Mouse (Mus musculus): ENCODE results near the gene Arhgap45. TPM values are rescaled to one million over a fixed set of nuclear protein-coding genes. Genes with fewer than 3 reads are reported as not detected.

Gene Arhgap45
- total and polyA plus RNA-seq, 2 experiments from 2014 or later = 1.7 to 2.3 TPM

- Histone ChIP-seq H3K27ac (ENCODE audit: low read depth, low read length) (peak overlapping the region; percentile 96), H3K4me2 (ENCODE audit: low read depth) (peak overlapping the region; percentile 93), H3K9me3 (ENCODE audit: low read length) (no peaks in the 10 kb centered on the region), H3K27me3 (ENCODE audit: insufficient read depth, low read length) (peaks cover 11% of the 10 kb centered on the region), H3K4me1 (ENCODE audit: insufficient read depth) (peaks cover 14% of the 10 kb centered on the region; the same call in 1 of the 2 replicates), H3K4me3 (ENCODE audit: low read depth, low read length) (peak overlapping the region; percentile 77), H3K9ac (peak overlapping the region; percentile 66), H3K36me3 (ENCODE audit: insufficient read depth) (peaks cover 13% of the 10 kb centered on the region)
- no peak for TF ChIP-seq CTCF (IDR thresholded peaks at IDR 0.05; ENCODE audit: low read depth)
- 74% methylated on average over 5 of the region's 5 CpGs for WGBS
- ATAC-seq = no peak
- DNase-seq = no peak
Measured at GRCm38 (mm10) chr10:79983205-79983604, 33.2 kb upstream of the Arhgap45 start.

GRCm38 (mm10) chr10:79983670-79984069 lies 32.8 kb upstream of the Arhgap45 start:
- DNase-seq (peak; percentile 73), ATAC-seq (no peak)
- Histone ChIP-seq H3K27me3 (ENCODE audit: insufficient read depth, low read length) (peaks cover 15% of the 10 kb centered on the region), H3K4me1 (ENCODE audit: insufficient read depth) (peaks cover 14% of the 10 kb centered on the region; the same call in 1 of the 2 replicates), H3K36me3 (ENCODE audit: insufficient read depth) (peaks cover 8% of the 10 kb centered on the region), H3K4me3 (ENCODE audit: low read depth, low read length) (peak overlapping the region; percentile 77), H3K27ac (ENCODE audit: low read depth, low read length) (peak overlapping the region; percentile 96), H3K9me3 (ENCODE audit: low read length) (no peaks in the 10 kb centered on the region), H3K9ac (peak overlapping the region; percentile 66), H3K4me2 (ENCODE audit: low read depth) (peak overlapping the region; percentile 93)
- WGBS = 3% methylated on average over 20 of the region's 21 CpGs
- no peak for TF ChIP-seq CTCF (IDR thresholded peaks at IDR 0.05; ENCODE audit: low read depth)

- H3K27ac ChIP-seq (ENCODE audit: low read depth, low read length) = peak within 1 kb of the TSS; percentile 96
- peak within 1 kb of the TSS; percentile 93 for H3K4me2 ChIP-seq (ENCODE audit: low read depth)
- DNase-seq = peak; percentile 94
- TF ChIP-seq CTCF (IDR thresholded peaks at IDR 0.05; ENCODE audit: low read depth) = peak; percentile 81
- peak within 1 kb of the TSS; percentile 66 for H3K9ac ChIP-seq
- no peaks in the 10 kb centered on the region for H3K9me3 ChIP-seq (ENCODE audit: low read length)
- 1% methylated on average over 41 of the region's 49 CpGs for WGBS
- H3K4me3 ChIP-seq (ENCODE audit: low read depth, low read length) = peak within 1 kb of the TSS; percentile 77
- peaks cover 2% of the 10 kb centered on the region for H3K36me3 ChIP-seq (ENCODE audit: insufficient read depth)
- ATAC-seq = peak; percentile 87
- peaks cover 22% of the 10 kb centered on the region for H3K27me3 ChIP-seq (ENCODE audit: insufficient read depth, low read length)
- H3K4me1 ChIP-seq (ENCODE audit: insufficient read depth) = peaks cover 14% of the 10 kb centered on the region; the same call in 1 of the 2 replicates
Measured at GRCm38 (mm10) chr10:79984195-79984816, 32.1 kb upstream of the Arhgap45 start, which contains the start of gene Tmem259. TSS of gene Tmem259 (minus strand) at chr10:79984330.

- Histone ChIP-seq H3K4me3 (ENCODE audit: low read depth, low read length) (peak overlapping the region; percentile 77), H3K9ac (peak overlapping the region; percentile 66), H3K4me1 (ENCODE audit: insufficient read depth) (peaks cover 14% of the 10 kb centered on the region; the same call in 1 of the 2 replicates), H3K9me3 (ENCODE audit: low read length) (no peaks in the 10 kb centered on the region), H3K27me3 (ENCODE audit: insufficient read depth, low read length) (peaks cover 27% of the 10 kb centered on the region), H3K4me2 (ENCODE audit: low read depth) (peak overlapping the region; percentile 93), H3K36me3 (ENCODE audit: insufficient read depth) (no peaks in the 10 kb centered on the region), H3K27ac (ENCODE audit: low read depth, low read length) (peak overlapping the region; percentile 96)
- peak; percentile 93 for ATAC-seq
- under 1% methylated on average over 22 of the region's 22 CpGs for WGBS
- DNase-seq = peak; percentile 98
- no peak for TF ChIP-seq CTCF (IDR thresholded peaks at IDR 0.05; ENCODE audit: low read depth)
Measured at GRCm38 (mm10) chr10:79984871-79985270, 31.6 kb upstream of the Arhgap45 start.

GRCm38 (mm10) chr10:79985334-79986231 lies 30.9 kb upstream of the Arhgap45 start:
- peaks cover 30% of the 10 kb centered on the region for H3K27me3 ChIP-seq (ENCODE audit: insufficient read depth, low read length)
- peak overlapping the region; percentile 96 for H3K27ac ChIP-seq (ENCODE audit: low read depth, low read length)
- peak; percentile 86 for DNase-seq
- H3K9ac ChIP-seq = peak overlapping the region; percentile 66
- ATAC-seq = no peak
- H3K4me1 ChIP-seq (ENCODE audit: insufficient read depth) = peaks cover 14% of the 10 kb centered on the region; the same call in 1 of the 2 replicates
- peak overlapping the region; percentile 93 for H3K4me2 ChIP-seq (ENCODE audit: low read depth)
- no peaks in the 10 kb centered on the region for H3K9me3 ChIP-seq (ENCODE audit: low read length)
- TF ChIP-seq CTCF (IDR thresholded peaks at IDR 0.05; ENCODE audit: low read depth) = no peak
- H3K4me3 ChIP-seq (ENCODE audit: low read depth, low read length) = peak overlapping the region; percentile 77
- H3K36me3 ChIP-seq (ENCODE audit: insufficient read depth) = no peaks in the 10 kb centered on the region
- WGBS = 2% methylated on average over 35 of the region's 35 CpGs

GRCm38 (mm10) chr10:79986232-79986878 lies 30.1 kb upstream of the Arhgap45 start:
- no peak for TF ChIP-seq CTCF (IDR thresholded peaks at IDR 0.05; ENCODE audit: low read depth)
- 47% methylated on average over 6 of the region's 6 CpGs for WGBS

More at GRCm38 (mm10) chr10:79986232-79986878, 30.1 kb upstream of the Arhgap45 start:
- DNase-seq = no peak
- peaks cover 30% of the 10 kb centered on the region for H3K27me3 ChIP-seq (ENCODE audit: insufficient read depth, low read length)
- no peak for ATAC-seq
- peak overlapping the region; percentile 93 for H3K4me2 ChIP-seq (ENCODE audit: low read depth)
- H3K9me3 ChIP-seq (ENCODE audit: low read length) = no peaks in the 10 kb centered on the region
- peak overlapping the region; percentile 77 for H3K4me3 ChIP-seq (ENCODE audit: low read depth, low read length)
- H3K36me3 ChIP-seq (ENCODE audit: insufficient read depth) = no peaks in the 10 kb centered on the region
- H3K27ac ChIP-seq (ENCODE audit: low read depth, low read length) = peak overlapping the region; percentile 96
- peaks cover 14% of the 10 kb centered on the region; the same call in 1 of the 2 replicates for H3K4me1 ChIP-seq (ENCODE audit: insufficient read depth)
- peak overlapping the region; percentile 66; the same call in 1 of the 2 replicates for H3K9ac ChIP-seq

All from forebrain, postnatal 0 days (tissue).